ENCODE assay signal across 9 mouse cellular contexts in genomic region chr2:25185625-25186574, GRCm38 (mm10). TPM values are rescaled to one million over a fixed set of nuclear protein-coding genes. Genes with fewer than 3 reads are reported as not detected.
A peak's percentile ranks its signal among the peaks of the same experiment; 100 is the strongest.
DNase-seq lines count a peak whose midpoint lies in the region; ATAC-seq and TF ChIP-seq lines count a peak whose summit lies in the region.
"Had no signal": no experiment of that assay in that cellular context is flagged by ENCODE, and none has a peak within 500 bp of the region (broad histone marks: within the 10 kb centered on the region; RNA-seq: fewer than 3 reads in every experiment).

No protein-coding gene starts in this region.

- peak overlapping the region; percentile 82 for H3K9ac ChIP-seq in forebrain, embryonic 14.5 days (ENCODE audit: low read length)
- H3K9ac ChIP-seq in lung, embryonic 14.5 days, result peak overlapping the region; percentile 55

- peak; percentile 40 for DNase-seq in layer of hippocampus, adult 9-11 months
- no peak for DNase-seq in layer of hippocampus, adult 18-20 months (ENCODE audit: low spot score in 2 of 2)
- peak; percentile 88 for DNase-seq in ZHBTc4 (ENCODE audit: low read depth, low spot score)
- peak; percentile 90 for DNase-seq in forebrain, embryonic 14.5 days (ENCODE audit: low spot score)
- peak; percentile 80 for DNase-seq in induced T-regulatory cell, adult 2 months (ENCODE audit: low read depth)
- DNase-seq in lung, embryonic 14.5 days, result peak; percentile 75
- no peak for DNase-seq in cerebellum, adult 8-10 months

- ATAC-seq in forebrain, embryonic 14.5 days, result peak; percentile 79
- ATAC-seq in lung, embryonic 14.5 days (ENCODE audit: insufficient read depth), result peak; percentile 70
- peak; percentile 33 for ATAC-seq in neutrophil, adult 5-6 weeks (ENCODE audit: extremely low read depth, insufficient number of reproducible peaks, low FRiP score, poor library complexity, severe bottlenecking)

- H3K27me3 ChIP-seq in forebrain, embryonic 14.5 days (replicated peaks; ENCODE audit: control insufficient read depth, insufficient read depth, low read length), result no peaks in the 10 kb centered on the region
- peaks cover 40% of the 10 kb centered on the region for H3K27me3 ChIP-seq in lung, embryonic 14.5 days (ENCODE audit: insufficient read depth, low read length)

- peak overlapping the region; percentile 97 for H3K27ac ChIP-seq in forebrain, embryonic 14.5 days (ENCODE audit: low read depth, low read length)
- peak overlapping the region; percentile 71 for H3K27ac ChIP-seq in lung, embryonic 14.5 days (ENCODE audit: low read depth)

- peaks cover 5% of the 10 kb centered on the region; the same call in 1 of the 2 replicates for H3K36me3 ChIP-seq in forebrain, embryonic 14.5 days (ENCODE audit: control insufficient read depth, insufficient read depth, low read length)
- no peaks in the 10 kb centered on the region for H3K36me3 ChIP-seq in lung, embryonic 14.5 days (ENCODE audit: insufficient read depth)

- peak; percentile 84 for TF ChIP-seq CTCF in lung, embryonic 14.5 days (IDR thresholded peaks at IDR 0.05; ENCODE audit: low read depth)

- H3K4me2 ChIP-seq in forebrain, embryonic 14.5 days (ENCODE audit: low read length), result peak overlapping the region; percentile 81
- peak overlapping the region; percentile 75 for H3K4me2 ChIP-seq in lung, embryonic 14.5 days

- 1% methylated on average over 62 of the region's 64 CpGs for WGBS in forebrain, embryonic 14.5 days
- WGBS in lung, embryonic 14.5 days, result under 1% methylated on average over 63 of the region's 64 CpGs

- H3K9me3 ChIP-seq in forebrain, embryonic 14.5 days (replicated peaks; ENCODE audit: control insufficient read depth, low read length), result no peaks in the 10 kb centered on the region
- H3K9me3 ChIP-seq in lung, embryonic 14.5 days (ENCODE audit: low read depth, low read length), result no peaks in the 10 kb centered on the region

- peaks cover 22% of the 10 kb centered on the region for H3K4me1 ChIP-seq in forebrain, embryonic 14.5 days (ENCODE audit: control insufficient read depth, insufficient read depth, low read length)
- H3K4me1 ChIP-seq in lung, embryonic 14.5 days (ENCODE audit: insufficient read depth), result no peaks in the 10 kb centered on the region; the same call in 1 of the 2 replicates

- peak overlapping the region; percentile 48 for H3K4me3 ChIP-seq in forebrain, embryonic 14.5 days (ENCODE audit: low read depth, low read length)
- peak overlapping the region; percentile 43 for H3K4me3 ChIP-seq in lung, embryonic 14.5 days (ENCODE audit: low read depth, low read length)

RNA-seq across cellular contexts. Expression of gene Nrarp, which starts 5.3 kb away (rescaled TPM):
- 10 to 100 TPM; 19.5 to 21.0 TPM for total RNA-seq in layer of hippocampus, adult 18-20 months (2021)
- polyA plus RNA-seq in forebrain, embryonic 14.5 days (2014; fragmentation: Nextera tagmentation; extraction: Ambion mirVana), result 18.6 and 22.1 TPM in 2 replicates
- polyA plus RNA-seq in lung, embryonic 14.5 days (2014; fragmentation: Nextera tagmentation; extraction: Ambion mirVana), result 13.7 and 14.9 TPM in 2 replicates
- 1.7 and 3.6 TPM in 2 replicates for total RNA-seq in neutrophil, adult 5-6 weeks (2017)

RNA-seq across cellular contexts. Expression of gene Tor4a, which starts 10.8 kb away (rescaled TPM):
- 1 to 10 TPM; 1.9 to 2.3 TPM for total RNA-seq in layer of hippocampus, adult 18-20 months (2021)
- polyA plus RNA-seq in forebrain, embryonic 14.5 days (2014; fragmentation: Nextera tagmentation; extraction: Ambion mirVana), result 0.97 and 1.9 TPM in 2 replicates
- polyA plus RNA-seq in lung, embryonic 14.5 days (2014; fragmentation: Nextera tagmentation; extraction: Ambion mirVana), result 7.5 and 8.2 TPM in 2 replicates
- total RNA-seq in neutrophil, adult 5-6 weeks (2017), result 50.0 and 56.1 TPM in 2 replicates

RNA-seq across cellular contexts. Expression of gene Nelfb, which starts 25.4 kb away (rescaled TPM):
- 10 to 100 TPM; 56.7 to 60.0 TPM for total RNA-seq in layer of hippocampus, adult 18-20 months (2021)
- 68.8 and 73.5 TPM in 2 replicates for polyA plus RNA-seq in forebrain, embryonic 14.5 days (2014; fragmentation: Nextera tagmentation; extraction: Ambion mirVana)
- 96.6 and 108 TPM in 2 replicates for polyA plus RNA-seq in lung, embryonic 14.5 days (2014; fragmentation: Nextera tagmentation; extraction: Ambion mirVana)
- 95.0 and 104 TPM in 2 replicates for total RNA-seq in neutrophil, adult 5-6 weeks (2017)

RNA-seq across cellular contexts. Expression of gene Stpg3, which starts 28.5 kb away (rescaled TPM):
- total RNA-seq in layer of hippocampus, adult 18-20 months (2021), result under 1 TPM; 0.18 to 0.25 TPM
- polyA plus RNA-seq in forebrain, embryonic 14.5 days (2014; fragmentation: Nextera tagmentation; extraction: Ambion mirVana), result not detected in 2 replicates
- not detected in 2 replicates for polyA plus RNA-seq in lung, embryonic 14.5 days (2014; fragmentation: Nextera tagmentation; extraction: Ambion mirVana)
- total RNA-seq in neutrophil, adult 5-6 weeks (2017), result not detected in 2 replicates
- polyA plus RNA-seq: cerebellum, adult 2 months had no signal

RNA-seq across cellular contexts. Expression of gene Fam166a, which starts 32.6 kb away (rescaled TPM):
- total RNA-seq in layer of hippocampus, adult 18-20 months (2021), result under 1 TPM in 1 of 2 experiments, not detected in 1; 0.69 TPM
- polyA plus RNA-seq in forebrain, embryonic 14.5 days (2014; fragmentation: Nextera tagmentation; extraction: Ambion mirVana), result 1.1 TPM in 1 of 2 replicates, not detected in the other
- polyA plus RNA-seq in lung, embryonic 14.5 days (2014; fragmentation: Nextera tagmentation; extraction: Ambion mirVana), result 0.47 TPM in 1 of 2 replicates, not detected in the other
- not detected in 2 replicates for total RNA-seq in neutrophil, adult 5-6 weeks (2017)

Comparison
In these comparisons a context has a peak if more than half of its experiments do, and no peak if none do; other contexts are left out.
1. DNase-seq: peak in layer of hippocampus, adult 9-11 months (single experiment), ZHBTc4 (single experiment), forebrain, embryonic 14.5 days (single experiment), induced T-regulatory cell, adult 2 months (single experiment) and lung, embryonic 14.5 days (single experiment); none in layer of hippocampus, adult 18-20 months (0 of 2) and cerebellum, adult 8-10 months (single experiment).
2. RNA of gene Tor4a, which starts 10.8 kb away (total RNA-seq): 50.0 to 56.1 TPM in neutrophil, adult 5-6 weeks; 1.9 to 2.3 TPM in layer of hippocampus, adult 18-20 months; every median in the first group is over 10 times any median in the second.
3. Peak in every context shown above with its lines, with median percentiles within 50 percentile points of each other: ATAC-seq.